Mouse (Mus musculus) thymus, postnatal 10 days (tissue): ENCODE measurements around the gene Rimkla.

ENCODE experiments used
- DNase-seq, 2 experiments: peaks; one replicate each; pipeline ENCODE4 v3.0.0; 2021; ENCODE audit warnings: low spot score in 2 of 2

Rimkla gene

GRCm38 (mm10) chr4:119467720-119468380 is 24.6 kb downstream of the Rimkla start:
- DNase-seq, result no peak

GRCm38 (mm10) chr4:119465841-119466240 is 26.6 kb downstream of the Rimkla start:
- no peak for DNase-seq

GRCm38 (mm10) chr4:119463756-119464419 is 28.5 kb downstream of the Rimkla start:
- DNase-seq, result peak; percentile 57 to 61

- DNase-seq, result peak; percentile 54 to 67
Observed at GRCm38 (mm10) chr4:119462858-119463755, 29.3 kb downstream of the Rimkla start.

- no peak for DNase-seq
Observed at GRCm38 (mm10) chr4:119462457-119462856, 30.0 kb downstream of the Rimkla start.

- no peak for DNase-seq
Observed at GRCm38 (mm10) chr4:119460728-119461141, 31.7 kb downstream of the Rimkla start.

GRCm38 (mm10) chr4:119460296-119460695 is 32.1 kb downstream of the Rimkla start:
- peak; percentile 13 to 33 for DNase-seq

GRCm38 (mm10) chr4:119453533-119453932 is 38.9 kb downstream of the Rimkla start:
- no peak for DNase-seq

- no peak for DNase-seq
Observed at GRCm38 (mm10) chr4:119453128-119453527, 39.3 kb downstream of the Rimkla start.

- DNase-seq, result no peak
Observed at GRCm38 (mm10) chr4:119450436-119450835, 42.0 kb downstream of the Rimkla start.

- no peak for DNase-seq
Observed at GRCm38 (mm10) chr4:119447786-119448185, 44.6 kb downstream of the Rimkla start.

- DNase-seq, result no peak
Observed at GRCm38 (mm10) chr4:119447261-119447660, 45.2 kb downstream of the Rimkla start.

GRCm38 (mm10) chr4:119442539-119442938 is 49.9 kb downstream of the Rimkla start:
- DNase-seq, result no peak

GRCm38 (mm10) chr4:119441836-119442235 is 50.6 kb downstream of the Rimkla start:
- DNase-seq, result no peak

GRCm38 (mm10) chr4:119437936-119438335 is 54.5 kb downstream of the Rimkla start:
- no peak for DNase-seq

- DNase-seq, result peak; percentile 31 to 53
Observed at GRCm38 (mm10) chr4:119430678-119431077, 61.8 kb downstream of the Rimkla start.

GRCm38 (mm10) chr4:119427680-119428079 is 64.7 kb downstream of the Rimkla start:
- no peak for DNase-seq

GRCm38 (mm10) chr4:119425601-119426000 is 66.8 kb downstream of the Rimkla start:
- DNase-seq, result no peak

GRCm38 (mm10) chr4:119425077-119425476 is 67.4 kb downstream of the Rimkla start:
- no peak for DNase-seq

GRCm38 (mm10) chr4:119422294-119422964 is 70.0 kb downstream of the Rimkla start, which contains the start of the genes Ppcs and Zmynd12:
Gene Ppcs (minus strand): TSS chr4:119422420.
Gene Zmynd12 (plus strand): TSS chr4:119422814.
- DNase-seq, result peak; percentile 80 to 87

GRCm38 (mm10) chr4:119421921-119422293 is 70.5 kb downstream of the Rimkla start:
- peak in 1 of 2 experiments; percentile 30 for DNase-seq

- DNase-seq, result no peak
Observed at GRCm38 (mm10) chr4:119421191-119421590, 71.2 kb downstream of the Rimkla start.
